Mouse (Mus musculus): ENCODE data around the gene Mllt10.

- TF ChIP-seq POLR2A (IDR thresholded peaks at IDR 0.05; ENCODE audit: insufficient read depth, low read depth, low read length) (no peak), CTCF (IDR thresholded peaks at IDR 0.05; ENCODE audit: insufficient read depth, low read depth, low read length) (no peak)
These were observed 120.2 kb downstream of the Mllt10 start for GRCm38 (mm10) chr2:18175234-18175633.
